Mouse (Mus musculus) CH12.LX (cell line): Measurements from ENCODE around the gene S100pbp.

Experiments used
- EP300 ChIP-seq: IDR thresholded peaks from 2 replicates; pipeline ENCODE4 v1.6.1; 2011; ENCODE audit warnings: low read length, improper control_type of control experiment
- KAT2A ChIP-seq: IDR thresholded peaks from 2 replicates; pipeline ENCODE4 v1.6.1; 2012; ENCODE audit warnings: low read length, improper control_type of control experiment, inconsistent platforms; ENCODE audit not compliant: insufficient replicate concordance
- MEF2A ChIP-seq: IDR thresholded peaks from 2 replicates; pipeline ENCODE4 v1.6.1; 2014; ENCODE audit warnings: low read depth, mild to moderate bottlenecking, inconsistent platforms, low read length, improper control_type of control experiment, borderline replicate concordance
- POLR2A ChIP-seq: IDR thresholded peaks from 2 replicates; pipeline ENCODE4 v1.6.1; 2011; ENCODE audit warnings: low read depth, mild to moderate bottlenecking, improper control_type of control experiment, low read length
- TBP ChIP-seq: conservative IDR thresholded peaks from 2 replicates; pipeline ENCODE4 v1.6.1; 2011; ENCODE audit warnings: low read depth, low read length, improper control_type of control experiment

- no peak for TF ChIP-seq MEF2A
- no peak for TF ChIP-seq TBP
- no peak for TF ChIP-seq KAT2A
- TF ChIP-seq POLR2A = no peak
- no peak for TF ChIP-seq EP300
These were observed 69.8 kb downstream of the S100pbp start for GRCm38 (mm10) chr4:129119708-129120107.
